Mouse (Mus musculus) small intestine, adult 2 months (tissue): ENCODE measurements around the gene Gm20671.

Source experiments
- CTCF ChIP-seq: fragments of 200-500 bp; IDR thresholded peaks from 2 replicates; pipeline ENCODE4 v1.5.1; 2012; ENCODE audit warnings: low read depth, mild to moderate bottlenecking, control low read depth, inconsistent platforms, low read length, moderate library complexity, mixed read lengths; ENCODE audit not compliant: insufficient replicate concordance, insufficient read length; ENCODE audit errors: extremely low read depth
- POLR2A ChIP-seq: fragments of 200-500 bp; IDR thresholded peaks from 2 replicates; pipeline ENCODE4 v1.6.1; 2012; ENCODE audit warnings: low read depth, mild to moderate bottlenecking, control low read depth, inconsistent platforms, low read length, moderate library complexity

DNA sequence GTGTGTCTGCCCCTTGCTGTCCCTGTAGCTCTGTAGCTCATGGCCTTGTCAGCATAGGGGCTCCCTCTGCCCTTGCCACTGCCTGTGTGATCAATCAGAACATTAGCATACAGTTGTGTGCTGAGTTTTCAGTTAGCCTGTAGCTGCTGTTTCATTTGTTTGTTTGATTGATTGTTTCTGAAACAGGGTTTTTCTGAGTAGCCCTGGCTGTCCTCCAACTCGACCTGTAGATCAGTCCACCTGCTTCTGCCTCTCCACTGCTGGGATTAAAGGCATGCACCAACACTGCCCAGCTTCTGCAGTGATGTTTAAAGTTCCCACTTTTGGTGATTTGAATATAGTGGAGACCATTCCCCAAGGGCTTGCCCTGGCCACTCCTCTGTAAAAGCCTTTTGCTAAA, 109.2 kb downstream of the Gm20671 start:
- TF ChIP-seq POLR2A (no peak), CTCF (no peak)
